ENCODE assay signal across 1 mouse cellular context in genomic region chr2:143916229-143916628, GRCm38 (mm10).
TF ChIP-seq lines count a peak whose summit lies in the region.

No protein-coding gene starts in this region.

TF ChIP-seq in MEL, 35 proteins besides CTCF, POLR2A, EP300 and RAD21 (continued from another document):
- TF ChIP-seq UBTF (IDR thresholded peaks at IDR 0.05; ENCODE audit: borderline replicate concordance, insufficient read depth, low read depth, low read length) (no peak), CHD2 (IDR thresholded peaks at IDR 0.05; ENCODE audit: low read length) (no peak), HCFC1 (IDR thresholded peaks at IDR 0.05; ENCODE audit: low read depth, low read length) (peak; percentile 36; the same call in 1 of the 2 replicates), ZNF384 (IDR thresholded peaks at IDR 0.05; ENCODE audit: low read depth, low read length) (peak; percentile 61; the same call in 1 of the 2 replicates), ELF1 (IDR thresholded peaks at IDR 0.05; ENCODE audit: low read depth, low read length) (no peak), NRF1 (IDR thresholded peaks at IDR 0.05; ENCODE audit: insufficient read depth, low read depth, low read length, poor library complexity, severe bottlenecking) (no peak), JUND (IDR thresholded peaks at IDR 0.05; ENCODE audit: low read depth, low read length) (no peak)
